Mouse (Mus musculus) embryonic facial prominence, embryonic 11.5 days (tissue): ENCODE measurements at regions not wholly inside any gene's neighbourhood (a gene's known extent, or its start where the extent isn't known, plus 50 kb on each side); places are given as distances from the start of the nearest gene placed in this dataset.
A peak's percentile ranks its signal among the peaks of the same experiment; 100 is the strongest.

Experiments
- ATAC-seq: fragments of 200-750 bp; cut with Nextera tagmentation; replicated peaks from 2 replicates; pipeline ENCODE4 v1.8.0; 2017; ENCODE audit warnings: low read depth; ENCODE audit not compliant: insufficient number of reproducible peaks, low FRiP score, low TSS enrichment
- DNase-seq: peaks from one replicate; pipeline ENCODE4 v3.0.0-alpha.2; 2015; ENCODE audit warnings: low spot score
- H3K27ac ChIP-seq: fragments of 300-500 bp; sonication (generic); replicated peaks from 2 replicates; pipeline ENCODE4 v1.5.1; 2014; ENCODE audit warnings: mild to moderate bottlenecking, low read depth, low read length, control low read depth
- H3K27me3 ChIP-seq: fragments of 300-500 bp; sonication (generic); 2 replicates; pipeline ENCODE4 v1.6.1; 2014; ENCODE audit warnings: mild to moderate bottlenecking, low read length, moderate library complexity, mixed read lengths; ENCODE audit not compliant: control insufficient read depth, insufficient read depth
- H3K36me3 ChIP-seq: fragments of 300-500 bp; sonication (generic); replicated peaks from 2 replicates; pipeline ENCODE4 v1.6.1; 2014; ENCODE audit warnings: low read depth, mild to moderate bottlenecking, low read length, moderate library complexity, mixed read lengths; ENCODE audit not compliant: control insufficient read depth, insufficient read depth
- H3K4me1 ChIP-seq: fragments of 300-500 bp; sonication (generic); 2 replicates; pipeline ENCODE4 v1.6.1; 2014; ENCODE audit warnings: low read length, mixed read lengths; ENCODE audit not compliant: control insufficient read depth, insufficient read depth
- H3K4me2 ChIP-seq: fragments of 300-500 bp; sonication (generic); 2 replicates; pipeline ENCODE4 v1.6.1; 2014; ENCODE audit warnings: low read depth, mild to moderate bottlenecking, control low read depth, low read length, moderate library complexity
- H3K4me3 ChIP-seq: fragments of 300-500 bp; sonication (generic); 2 replicates; pipeline ENCODE4 v1.5.1; 2014; ENCODE audit warnings: low read depth, low read length, control low read depth
- H3K9ac ChIP-seq: fragments of 300-500 bp; sonication (generic); replicated peaks from 2 replicates; pipeline ENCODE4 v1.6.1; 2014; ENCODE audit warnings: mild to moderate bottlenecking, control low read depth, low read length
- H3K9me3 ChIP-seq: fragments of 300-500 bp; sonication (generic); replicated peaks from 2 replicates; pipeline ENCODE4 v1.6.1; 2016; ENCODE audit warnings: mild to moderate bottlenecking, low read length, inconsistent platforms, mixed read lengths; ENCODE audit not compliant: control insufficient read depth
- WGBS: fragments of 180-500 bp; shearing (Covaris S2); extraction: QIAGEN DNeasy Blood & Tissue Kit; methylation state at CpG from one replicate; pipeline ENCODE4 v1.1.7; 2014; 5-methylcytosine and 5-hydroxymethylcytosine counted together

DNA sequence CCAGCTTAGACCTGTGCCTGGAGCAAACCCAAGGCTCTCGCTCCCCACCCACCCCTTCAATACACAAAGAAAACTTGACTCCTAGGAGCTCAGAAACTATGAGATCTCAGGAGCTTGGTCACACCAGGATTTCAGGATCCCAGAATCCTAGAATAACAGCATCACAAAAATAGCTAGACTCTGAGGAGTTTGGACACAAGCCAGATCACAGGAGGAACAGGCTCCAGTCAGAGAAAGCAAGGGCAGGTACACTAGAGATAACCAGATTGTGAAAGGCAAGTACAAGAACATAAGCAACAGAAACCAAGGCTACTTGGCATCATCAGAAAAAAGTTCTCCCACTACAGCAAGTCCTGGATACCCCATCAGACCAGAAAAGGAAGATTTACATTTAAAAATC lies 221.5 kb downstream of the Epha7 start:
- Histone ChIP-seq H3K4me2 (no peak overlapping the region), H3K27me3 (no peaks in the 10 kb centered on the region), H3K9me3 (no peaks in the 10 kb centered on the region), H3K4me1 (no peaks in the 10 kb centered on the region), H3K9ac (no peak overlapping the region), H3K36me3 (no peaks in the 10 kb centered on the region), H3K27ac (no peak overlapping the region), H3K4me3 (no peak overlapping the region)
- no peak for ATAC-seq
- DNase-seq = no peak
- WGBS = 75% methylated on average over 1 of the region's 1 CpGs

DNA sequence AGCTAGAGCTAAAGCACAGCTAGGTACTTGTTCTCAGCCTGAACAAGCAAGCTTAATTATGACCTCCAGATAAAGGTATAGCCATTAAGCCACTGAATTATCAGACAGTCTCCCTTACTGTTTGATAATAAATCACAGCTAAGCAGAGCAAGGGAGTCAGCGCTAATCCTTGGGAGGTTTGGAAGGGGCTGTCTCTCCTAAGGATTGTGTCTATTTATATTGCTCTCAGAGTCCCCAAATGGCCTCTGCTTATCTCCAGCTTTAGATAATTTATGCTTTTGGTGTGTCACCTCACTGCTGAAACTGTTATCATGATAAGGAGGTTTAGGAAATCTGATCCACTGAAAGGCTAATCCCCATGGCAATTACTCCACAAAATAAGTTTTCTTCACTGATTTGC lies 227.1 kb downstream of the Epha7 start:
- Histone ChIP-seq H3K27ac (no peak overlapping the region), H3K36me3 (no peaks in the 10 kb centered on the region), H3K9me3 (no peaks in the 10 kb centered on the region), H3K27me3 (no peaks in the 10 kb centered on the region), H3K9ac (no peak overlapping the region), H3K4me1 (no peaks in the 10 kb centered on the region), H3K4me3 (no peak overlapping the region), H3K4me2 (no peak overlapping the region)
- WGBS = 66% methylated on average over 1 of the region's 1 CpGs
- DNase-seq (no peak), ATAC-seq (no peak)

DNA sequence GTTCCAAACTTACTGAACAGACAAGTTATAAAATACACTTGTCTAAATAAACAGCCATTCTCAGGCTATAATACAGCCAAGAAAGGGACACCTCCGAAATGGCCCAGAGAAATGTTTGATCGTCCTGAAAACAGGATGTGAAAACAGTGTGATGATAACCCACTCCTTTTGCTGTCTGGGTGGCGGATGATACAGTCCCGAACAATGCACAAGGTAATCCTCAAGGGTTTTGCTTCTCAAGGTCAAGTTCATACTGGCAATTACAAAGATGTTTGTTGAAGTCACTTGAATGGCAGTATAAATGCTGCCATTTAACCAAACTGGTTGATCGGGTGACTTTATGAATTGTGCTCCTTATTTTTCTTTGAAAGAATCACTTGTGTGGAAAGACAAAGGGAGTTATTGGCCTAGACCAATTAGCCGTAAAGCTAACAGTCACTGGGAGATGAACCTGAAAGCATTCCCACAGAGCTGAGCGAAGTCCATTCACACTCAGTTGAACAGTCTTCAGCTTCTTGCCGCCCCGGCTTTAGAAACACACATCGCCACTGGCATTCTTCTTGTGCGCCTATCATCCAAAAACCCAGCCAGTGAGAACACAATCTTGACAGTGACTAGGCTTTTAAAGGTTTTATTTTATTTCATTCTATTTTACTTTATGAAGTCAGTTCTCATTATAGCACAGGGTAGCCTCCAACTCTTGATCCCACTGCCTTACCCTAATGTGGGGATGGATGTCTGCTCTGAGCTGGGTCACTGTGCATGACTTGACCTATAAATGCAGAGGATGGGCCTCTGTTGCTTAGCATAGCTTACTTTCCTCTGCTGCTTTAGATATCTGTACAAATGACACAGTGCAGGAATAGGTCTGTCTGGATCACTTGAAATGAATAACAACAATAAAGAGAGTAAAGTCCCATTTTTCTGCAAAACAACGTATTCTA lies 256.0 kb downstream of the Epha7 start:
- DNase-seq (no peak), ATAC-seq (no peak; the same call in 1 of the 2 replicates)
- no peaks in the 10 kb centered on the region for H3K4me1 ChIP-seq
- no peak overlapping the region for H3K9ac ChIP-seq
- H3K4me3 ChIP-seq = no peak overlapping the region
- no peaks in the 10 kb centered on the region for H3K27me3 ChIP-seq
- no peak overlapping the region for H3K27ac ChIP-seq
- H3K9me3 ChIP-seq = no peaks in the 10 kb centered on the region
- no peaks in the 10 kb centered on the region for H3K36me3 ChIP-seq
- no peak overlapping the region for H3K4me2 ChIP-seq
- whole genome bisulfite sequencing = 72% methylated on average over 12 of the region's 12 CpGs

DNA sequence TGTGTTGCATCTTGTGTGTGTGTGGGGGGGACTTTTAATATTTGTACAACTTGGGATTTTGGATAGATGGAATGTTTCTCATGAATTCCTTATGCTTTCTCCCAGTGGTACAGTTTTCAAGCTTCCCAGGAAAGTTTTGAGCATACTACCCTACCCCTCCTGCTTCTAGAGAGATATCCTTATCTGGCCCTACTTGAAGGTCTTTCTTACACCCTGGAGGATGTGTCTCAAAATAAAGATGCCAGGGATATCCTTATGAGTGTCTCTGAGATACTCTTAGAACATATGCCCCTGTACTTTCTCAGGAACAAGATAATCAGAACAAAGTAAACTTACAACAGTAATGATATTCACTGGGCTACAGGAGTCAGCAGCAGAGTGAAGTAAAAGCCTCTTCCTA lies 261.3 kb downstream of the Epha7 start:
- no peak overlapping the region for H3K4me2 ChIP-seq
- no peaks in the 10 kb centered on the region for H3K27me3 ChIP-seq
- no peak overlapping the region for H3K27ac ChIP-seq
- no peaks in the 10 kb centered on the region for H3K4me1 ChIP-seq
- H3K4me3 ChIP-seq = no peak overlapping the region
- no peaks in the 10 kb centered on the region for H3K9me3 ChIP-seq
- no peak overlapping the region for H3K9ac ChIP-seq
- no peaks in the 10 kb centered on the region for H3K36me3 ChIP-seq
- ATAC-seq (no peak), DNase-seq (no peak)

DNA sequence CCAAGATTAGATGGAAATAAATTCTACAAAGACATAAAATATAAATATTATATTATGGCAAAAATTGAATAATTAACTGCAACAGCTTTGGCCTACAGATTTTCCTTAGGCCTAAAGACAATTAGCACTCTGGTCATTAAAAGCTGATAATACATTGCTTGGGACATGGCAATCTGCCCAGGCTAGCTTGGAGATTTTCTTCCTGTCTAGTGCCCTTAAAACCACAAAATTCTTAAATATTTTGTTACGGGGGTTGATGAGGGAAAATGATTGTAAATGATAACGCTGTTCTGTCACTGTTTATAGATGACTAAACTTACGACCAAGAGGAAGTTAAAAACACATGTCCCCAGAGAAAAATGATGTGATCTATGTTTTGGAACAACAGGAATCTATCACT lies 261.9 kb downstream of the Epha7 start:
- Histone ChIP-seq H3K4me2 (no peak overlapping the region), H3K4me3 (no peak overlapping the region), H3K4me1 (no peaks in the 10 kb centered on the region), H3K36me3 (no peaks in the 10 kb centered on the region), H3K27ac (no peak overlapping the region), H3K9me3 (no peaks in the 10 kb centered on the region), H3K27me3 (no peaks in the 10 kb centered on the region), H3K9ac (no peak overlapping the region)
- WGBS = 74% methylated on average over 3 of the region's 3 CpGs
- ATAC-seq (no peak), DNase-seq (no peak)

DNA sequence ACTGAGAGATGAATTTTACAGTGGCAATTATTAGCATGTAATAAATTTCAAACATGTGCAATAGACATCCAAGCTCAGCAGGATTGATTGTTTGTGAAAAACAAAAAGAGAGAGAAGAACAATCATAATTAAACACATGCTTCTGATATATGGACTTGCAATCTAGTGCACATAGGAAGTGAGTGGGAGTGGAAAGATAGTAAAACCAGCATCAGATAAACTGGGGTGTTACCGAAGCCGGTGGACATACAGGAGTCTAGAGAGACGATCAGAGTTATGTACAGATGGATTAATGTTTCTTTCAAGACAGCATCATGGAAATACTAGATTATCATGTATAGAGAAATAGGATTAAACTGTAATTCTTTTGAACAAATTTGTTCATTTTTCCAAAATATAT lies 263.8 kb downstream of the Epha7 start:
- ATAC-seq (no peak), DNase-seq (no peak)
- Histone ChIP-seq H3K9ac (no peak overlapping the region), H3K36me3 (no peaks in the 10 kb centered on the region), H3K4me3 (no peak overlapping the region), H3K27ac (no peak overlapping the region), H3K9me3 (no peaks in the 10 kb centered on the region), H3K27me3 (no peaks in the 10 kb centered on the region), H3K4me2 (no peak overlapping the region), H3K4me1 (no peaks in the 10 kb centered on the region)
- 92% methylated on average over 3 of the region's 3 CpGs for WGBS

DNA sequence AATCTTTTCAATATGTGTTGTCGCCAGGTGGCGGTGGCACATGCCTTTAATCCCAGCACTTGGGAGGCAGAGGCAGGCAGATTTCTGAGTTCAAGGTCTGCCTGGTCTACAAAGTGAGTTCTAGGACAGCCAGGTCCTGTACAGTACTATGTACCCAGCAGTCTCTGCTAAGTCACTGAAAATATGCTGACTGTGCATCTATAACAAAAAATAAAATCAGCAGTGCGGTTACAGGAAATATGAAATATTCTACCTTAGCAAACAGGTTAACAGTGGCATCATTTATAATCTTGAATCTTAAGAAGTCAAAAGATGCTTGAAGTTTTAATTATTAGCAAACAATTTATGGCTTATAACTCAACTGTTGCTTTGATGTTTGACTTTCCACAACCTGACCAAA lies 265.5 kb downstream of the Epha7 start:
- 96% methylated on average over 3 of the region's 3 CpGs for WGBS

DNA sequence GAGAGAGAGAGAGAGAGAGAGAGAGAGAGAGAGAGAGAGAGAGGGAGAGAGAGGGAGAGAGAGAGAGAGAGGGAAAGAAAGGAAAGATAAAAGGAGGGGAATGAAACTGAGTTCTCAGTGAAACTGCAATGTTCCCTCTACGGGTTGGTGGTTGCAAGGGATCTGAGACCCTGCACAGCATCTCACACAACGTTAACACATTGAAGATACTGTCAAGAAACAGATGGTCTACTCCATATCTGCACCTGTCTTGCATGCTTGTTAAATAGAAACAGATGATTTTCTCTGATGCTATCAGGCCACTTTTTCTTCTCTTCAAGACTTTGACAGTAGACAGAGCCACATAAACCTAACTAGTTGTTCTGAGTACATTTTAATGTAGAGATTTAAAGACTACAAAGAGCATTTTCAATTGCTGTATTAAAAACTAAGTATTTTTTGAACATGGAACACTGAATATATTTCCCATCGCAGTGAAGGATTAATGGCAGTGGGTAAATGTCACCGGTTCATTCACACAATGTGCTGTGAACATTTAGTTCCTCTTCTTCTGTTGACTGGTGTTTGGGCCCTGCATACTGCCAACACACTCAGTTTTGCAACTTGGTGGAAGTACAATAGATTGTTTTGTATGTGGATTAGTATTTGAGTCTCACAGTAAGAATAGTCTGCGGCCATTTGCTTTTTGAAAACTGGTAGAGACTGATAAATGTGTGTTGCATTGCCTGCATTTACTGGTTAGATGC lies 270.8 kb downstream of the Epha7 start:
- no peak overlapping the region for H3K4me3 ChIP-seq
- H3K36me3 ChIP-seq = no peaks in the 10 kb centered on the region
- 63% methylated on average over 5 of the region's 5 CpGs for WGBS
- H3K4me2 ChIP-seq = no peak overlapping the region
- H3K9me3 ChIP-seq = no peaks in the 10 kb centered on the region
- H3K4me1 ChIP-seq = no peaks in the 10 kb centered on the region
- ATAC-seq = no peak
- DNase-seq = peak; percentile 28
- no peak overlapping the region for H3K27ac ChIP-seq
- H3K27me3 ChIP-seq = no peaks in the 10 kb centered on the region
- H3K9ac ChIP-seq = no peak overlapping the region

More for the DNA sequence above, 265.5 kb downstream of the Epha7 start:
- Histone ChIP-seq H3K9me3 (no peaks in the 10 kb centered on the region), H3K27ac (no peak overlapping the region), H3K4me3 (no peak overlapping the region), H3K27me3 (no peaks in the 10 kb centered on the region), H3K36me3 (no peaks in the 10 kb centered on the region), H3K4me2 (no peak overlapping the region), H3K9ac (no peak overlapping the region), H3K4me1 (no peaks in the 10 kb centered on the region)
- no peak for ATAC-seq
- no peak for DNase-seq
